Mouse (Mus musculus) megakaryocyte, adult 5-6 weeks (primary cell): Measurements from ENCODE around the gene Znrf2. TPM values are rescaled to one million over a fixed set of nuclear protein-coding genes. Genes with fewer than 3 reads are reported as not detected.

ENCODE experiments used
- total RNA-seq, 2 experiments: library from RNA; stranded (forward) in 1 of 2; stranded (reverse) in 1 of 2; fragments of 153-499, 151-499 nt in 1 of 2; fragments of 221-1000, 200-1000 nt in 1 of 2; gene quantifications; 2 replicates each; pipeline versions ENCODE4 v1.2.3 to v1.2.4; 2015 to 2017

Znrf2 gene
- total RNA-seq, 2 experiments from 2014 or later = 76.2 to 83.0 TPM

Other genes with a start within 250 kb of the Znrf2 start
- 1.4 and 1.8 TPM in 2 replicates for gene Plekha8, start 221.8 kb upstream of the Znrf2 start, total RNA-seq (2015)
- gene Plekha8, start 221.8 kb upstream of the Znrf2 start, total RNA-seq (2017) = 0.77 and 1.2 TPM in 2 replicates
- not detected in 2 replicates for gene Fkbp14, start 219.6 kb upstream of the Znrf2 start, total RNA-seq (2015)
- not detected in 2 replicates for gene Fkbp14, start 219.6 kb upstream of the Znrf2 start, total RNA-seq (2017)
- gene Mturn, start 135.3 kb upstream of the Znrf2 start, total RNA-seq (2015) = 0.22 and 0.59 TPM in 2 replicates
- 0.37 and 2.4 TPM in 2 replicates for gene Mturn, start 135.3 kb upstream of the Znrf2 start, total RNA-seq (2017)
- gene Nod1, start 155.7 kb downstream of the Znrf2 start, total RNA-seq (2015) = 10.8 and 11.1 TPM in 2 replicates
- gene Nod1, start 155.7 kb downstream of the Znrf2 start, total RNA-seq (2017) = 12.2 and 18.5 TPM in 2 replicates
- gene Ggct, start 176.0 kb downstream of the Znrf2 start, total RNA-seq (2015) = 3.5 and 7.0 TPM in 2 replicates
- 4.9 and 14.4 TPM in 2 replicates for gene Ggct, start 176.0 kb downstream of the Znrf2 start, total RNA-seq (2017)
- gene Gars, start 221.1 kb downstream of the Znrf2 start, total RNA-seq (2015) = 38.2 and 39.9 TPM in 2 replicates
- 80.8 and 84.3 TPM in 2 replicates for gene Gars, start 221.1 kb downstream of the Znrf2 start, total RNA-seq (2017)